Comparison of ENCODE assay signal across 17 mouse cellular contexts in the genomic region with DNA sequence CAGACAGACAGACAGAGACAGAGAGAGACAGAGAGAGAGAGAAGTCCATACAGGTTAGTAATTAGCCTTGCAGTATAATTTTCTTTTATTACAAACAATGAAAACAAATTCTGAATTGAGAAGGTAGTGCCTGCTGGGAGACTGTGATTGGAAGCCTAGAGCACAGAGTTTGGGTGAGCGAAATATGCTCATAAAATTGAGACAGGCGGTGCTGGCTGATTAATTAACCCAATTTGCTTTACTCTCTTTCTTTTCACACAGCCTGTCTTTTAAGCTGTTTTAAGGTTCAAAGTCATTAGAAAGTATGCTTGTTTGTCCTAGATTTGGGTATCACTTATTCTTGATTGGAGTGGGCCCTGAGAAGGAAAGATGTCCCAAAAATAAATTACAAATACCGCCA.
"Had no signal": no experiment of that assay in that cellular context is flagged by ENCODE, and none has a peak within 500 bp of the region (broad histone marks: within the 10 kb centered on the region; RNA-seq: fewer than 3 reads in every experiment).

No protein-coding gene starts in this region.

- DNase-seq: lung, adult 2 months; lung, postnatal 14 days; lung, postnatal 36 days; right cerebral cortex, postnatal 14 days; thymus, adult 2 months; thymus, postnatal 25 days; thymus, postnatal 4 days had no signal

- H3K9ac ChIP-seq: lung, embryonic 15.5 days; midbrain, embryonic 13.5 days; midbrain, embryonic 15.5 days; neural tube, embryonic 12.5 days; stomach, embryonic 15.5 days had no signal

- H3K4me1 ChIP-seq: lung, embryonic 15.5 days; midbrain, embryonic 13.5 days; midbrain, embryonic 15.5 days; neural tube, embryonic 12.5 days; stomach, embryonic 15.5 days had no signal

- H3K9me3 ChIP-seq: lung, embryonic 15.5 days; megakaryocyte, embryonic 14.5 days; midbrain, embryonic 13.5 days; midbrain, embryonic 15.5 days; neural tube, embryonic 12.5 days; stomach, embryonic 15.5 days had no signal

- H3K27me3 ChIP-seq: lung, embryonic 15.5 days; megakaryocyte, embryonic 14.5 days; midbrain, embryonic 13.5 days; midbrain, embryonic 15.5 days; neural tube, embryonic 12.5 days; stomach, embryonic 15.5 days had no signal

- H3K27ac ChIP-seq: lung, embryonic 15.5 days; macrophage; midbrain, embryonic 13.5 days; midbrain, embryonic 15.5 days; neural tube, embryonic 12.5 days; stomach, embryonic 15.5 days; stomach, postnatal 0 days had no signal

- H3K36me3 ChIP-seq: lung, embryonic 15.5 days; midbrain, embryonic 13.5 days; midbrain, embryonic 15.5 days; neural tube, embryonic 12.5 days; stomach, embryonic 15.5 days had no signal

- H3K4me3 ChIP-seq: lung, embryonic 15.5 days; megakaryocyte, embryonic 14.5 days; midbrain, embryonic 13.5 days; midbrain, embryonic 15.5 days; neural tube, embryonic 12.5 days; stomach, embryonic 15.5 days had no signal

- H3K4me2 ChIP-seq: lung, embryonic 15.5 days; midbrain, embryonic 11.5 days; midbrain, embryonic 13.5 days; midbrain, embryonic 15.5 days; neural tube, embryonic 12.5 days; stomach, embryonic 15.5 days had no signal

- ATAC-seq: lung, postnatal 0 days; midbrain, embryonic 13.5 days; midbrain, embryonic 15.5 days had no signal
